Mouse (Mus musculus) urinary bladder, postnatal 4 days (tissue): ENCODE results near the gene Elavl3.

Experiments used
- DNase-seq, 2 experiments: peaks; one replicate each; pipeline ENCODE4 v3.0.0; 2021 to 2022; ENCODE audit warnings: low spot score in 2 of 2

The Elavl3 gene

GRCm38 (mm10) chr9:22058011-22058424, 6.2 kb upstream of the Elavl3 start:
- no peak for DNase-seq

DNA sequence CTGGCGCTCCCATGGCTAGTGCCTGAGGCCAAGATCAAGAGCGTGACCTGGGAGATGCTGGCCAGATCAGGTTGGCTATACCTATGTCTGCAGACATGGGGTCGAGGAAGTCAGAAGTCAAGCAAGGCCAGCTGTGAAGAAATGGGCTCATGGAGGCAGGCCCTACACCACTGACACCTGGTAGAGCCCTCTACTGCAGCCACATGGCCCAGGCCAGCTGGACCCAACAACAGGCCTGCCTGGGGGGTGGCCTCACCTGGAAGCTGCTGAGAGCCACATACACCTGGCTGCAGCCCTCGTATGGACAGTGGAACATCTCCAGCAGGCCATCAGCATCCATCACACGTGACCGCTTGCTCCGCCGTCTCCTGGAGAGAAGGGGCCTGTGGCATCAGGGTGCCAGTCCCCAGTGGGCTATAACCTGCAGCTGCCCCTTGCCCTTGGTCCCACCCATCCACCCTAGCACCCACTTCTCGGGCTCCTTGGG, 5.3 kb upstream of the Elavl3 start:
- no peak for DNase-seq

DNA sequence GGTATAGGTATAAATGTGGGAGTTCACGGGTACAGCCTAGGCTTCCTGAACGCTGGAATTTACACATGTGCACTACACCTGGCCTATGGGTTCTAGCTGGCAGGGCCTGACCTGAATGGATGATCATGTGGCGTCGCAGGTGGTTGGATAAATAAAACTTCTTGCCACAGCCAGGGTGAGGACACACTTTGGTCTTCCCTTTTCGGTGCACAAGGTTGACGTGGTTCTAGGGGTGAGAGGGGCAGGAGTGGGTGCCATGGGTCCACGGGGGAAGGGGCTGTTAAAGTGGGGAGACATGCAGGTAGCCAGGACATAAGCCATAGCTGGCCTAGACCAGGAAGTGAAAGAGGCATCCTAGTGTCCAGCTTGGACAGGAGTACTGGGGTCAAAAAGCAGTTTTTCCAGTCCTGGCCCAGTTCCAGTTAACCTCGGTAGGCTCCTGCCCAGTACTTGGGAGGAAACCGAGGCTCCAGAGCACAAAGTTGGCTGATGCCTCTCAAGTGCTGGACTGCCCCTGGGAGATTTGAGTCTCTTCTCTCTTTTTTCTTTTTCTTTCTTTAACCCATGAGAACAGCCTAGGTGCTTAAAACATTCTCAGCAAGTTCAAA, 4.6 kb upstream of the Elavl3 start:
- no peak for DNase-seq

- no peak for DNase-seq
These were observed 3.9 kb upstream of the Elavl3 start for GRCm38 (mm10) chr9:22055713-22056112.

- peak in 1 of 2 experiments; percentile 53 for DNase-seq
These were observed 2.7 kb upstream of the Elavl3 start for GRCm38 (mm10) chr9:22054411-22055076.

DNA sequence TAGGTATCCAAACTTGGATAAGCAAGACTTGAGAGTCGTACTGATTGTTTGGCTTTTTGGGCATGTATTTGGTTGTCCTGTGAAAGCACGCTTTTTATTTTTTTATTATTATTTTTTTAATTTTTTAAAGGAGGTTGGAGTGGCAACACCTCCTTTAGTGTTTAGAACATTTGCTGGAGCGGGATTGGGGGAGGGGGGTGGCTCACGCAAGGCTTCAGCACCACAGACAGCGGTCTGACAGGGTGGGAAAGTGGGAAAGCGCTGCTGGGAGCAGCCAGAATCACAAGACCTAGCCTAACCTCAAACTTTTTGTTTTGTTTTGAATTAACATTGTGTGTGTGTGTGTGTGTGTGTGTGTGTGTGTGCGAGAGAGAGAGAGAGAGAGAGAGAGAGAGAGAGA, 1.8 kb upstream of the Elavl3 start:
- no peak for DNase-seq

GRCm38 (mm10) chr9:22051161-22051957, 464 bp downstream of the Elavl3 start:
- DNase-seq, result no peak

DNA sequence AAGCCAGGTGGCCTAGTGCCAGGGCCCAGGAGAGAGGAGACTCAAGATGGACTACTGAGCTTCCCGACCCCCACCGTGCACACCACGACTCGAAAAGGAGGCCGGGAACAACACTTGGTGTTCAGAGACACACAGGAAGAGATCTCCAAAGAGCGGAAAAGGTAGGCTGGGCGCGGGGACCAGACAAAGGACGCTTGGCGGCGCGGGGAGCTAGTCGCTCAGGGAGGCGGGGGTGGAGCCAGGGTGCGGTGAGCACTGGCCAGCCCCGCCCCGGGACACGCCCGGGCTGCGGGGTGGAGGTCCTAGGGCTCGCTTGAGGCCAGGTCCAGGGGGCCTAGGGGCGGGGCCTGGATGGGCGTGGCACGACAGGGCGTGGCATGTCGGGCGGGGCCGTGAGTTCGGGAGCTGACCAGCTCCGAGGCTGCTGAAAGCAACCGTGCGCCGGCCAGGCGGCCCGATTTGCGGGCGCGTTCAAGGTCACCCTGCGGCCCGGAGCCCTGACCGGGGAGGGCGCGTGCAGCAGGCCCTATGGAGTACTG, 1.4 kb downstream of the Elavl3 start:
- peak; percentile 43 to 71 for DNase-seq

DNA sequence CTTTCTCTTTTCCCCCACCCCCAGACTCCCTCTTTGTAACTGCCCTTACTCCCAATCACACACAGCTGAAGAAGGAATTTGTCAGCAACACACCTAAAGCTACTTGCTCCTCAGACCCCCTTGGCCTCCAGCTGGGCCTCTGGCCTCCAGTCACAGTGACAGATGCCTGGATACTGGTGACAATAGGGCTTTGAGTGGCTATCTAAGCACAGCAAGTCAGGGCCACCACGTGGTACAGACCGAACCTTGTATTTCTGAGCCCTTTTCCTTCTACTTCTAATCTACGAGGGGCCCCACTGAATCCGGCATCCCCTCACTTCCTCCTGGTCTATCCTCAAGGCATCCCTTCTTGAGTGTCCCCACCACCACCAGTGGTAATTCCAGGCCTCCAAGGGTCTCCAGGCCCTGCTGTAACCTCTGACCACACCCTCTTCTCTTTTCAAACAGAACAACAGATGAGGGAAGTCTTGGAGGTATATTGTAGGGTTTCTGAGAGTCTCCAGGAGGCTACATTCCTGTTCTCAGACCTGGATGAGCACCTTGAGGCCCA, 2.0 kb downstream of the Elavl3 start:
- DNase-seq, result no peak

- DNase-seq, result no peak
These were observed 2.5 kb downstream of the Elavl3 start for GRCm38 (mm10) chr9:22049315-22049714.

DNA sequence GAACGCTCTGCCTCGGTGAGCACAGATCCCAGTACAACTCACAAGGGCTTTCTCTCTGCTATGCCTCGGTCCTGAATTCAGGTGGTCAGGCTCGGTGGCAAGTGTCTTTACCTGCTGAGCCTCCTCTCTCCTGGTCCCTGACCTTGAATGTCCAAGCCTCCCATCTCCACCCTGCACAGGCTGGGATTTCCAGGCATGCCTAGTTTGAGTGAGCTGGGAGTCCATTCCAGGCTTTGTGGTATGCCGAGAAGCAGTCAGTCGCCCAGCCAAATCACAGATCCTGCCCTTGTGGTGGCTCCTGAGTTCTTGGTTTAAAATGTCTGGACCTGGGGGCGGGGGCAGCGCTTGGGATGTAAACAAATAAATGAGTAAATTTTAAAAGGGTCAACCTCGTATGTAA, 4.5 kb downstream of the Elavl3 start:
- no peak for DNase-seq

DNA sequence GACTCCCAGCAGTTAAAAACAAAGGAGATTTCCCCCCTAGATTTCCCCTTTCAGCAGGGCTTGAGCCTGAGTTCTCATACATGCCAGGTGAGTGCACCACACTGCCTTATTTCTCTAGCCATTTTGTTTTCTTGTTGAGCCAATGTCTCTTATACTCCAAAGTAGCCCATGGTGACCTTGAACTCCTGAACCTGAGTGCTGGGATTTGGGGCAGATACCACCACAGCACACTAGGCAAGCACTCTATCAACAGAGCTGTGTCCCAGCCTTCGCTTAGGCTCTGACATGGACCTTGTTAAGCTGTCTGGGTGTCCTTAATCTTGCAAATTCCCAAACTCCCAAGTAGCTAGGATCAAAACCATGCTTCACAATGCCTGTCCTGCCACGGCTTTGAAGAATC, 10.0 kb downstream of the Elavl3 start:
- no peak for DNase-seq

GRCm38 (mm10) chr9:22037826-22038225, 14.0 kb downstream of the Elavl3 start:
- no peak for DNase-seq

DNA sequence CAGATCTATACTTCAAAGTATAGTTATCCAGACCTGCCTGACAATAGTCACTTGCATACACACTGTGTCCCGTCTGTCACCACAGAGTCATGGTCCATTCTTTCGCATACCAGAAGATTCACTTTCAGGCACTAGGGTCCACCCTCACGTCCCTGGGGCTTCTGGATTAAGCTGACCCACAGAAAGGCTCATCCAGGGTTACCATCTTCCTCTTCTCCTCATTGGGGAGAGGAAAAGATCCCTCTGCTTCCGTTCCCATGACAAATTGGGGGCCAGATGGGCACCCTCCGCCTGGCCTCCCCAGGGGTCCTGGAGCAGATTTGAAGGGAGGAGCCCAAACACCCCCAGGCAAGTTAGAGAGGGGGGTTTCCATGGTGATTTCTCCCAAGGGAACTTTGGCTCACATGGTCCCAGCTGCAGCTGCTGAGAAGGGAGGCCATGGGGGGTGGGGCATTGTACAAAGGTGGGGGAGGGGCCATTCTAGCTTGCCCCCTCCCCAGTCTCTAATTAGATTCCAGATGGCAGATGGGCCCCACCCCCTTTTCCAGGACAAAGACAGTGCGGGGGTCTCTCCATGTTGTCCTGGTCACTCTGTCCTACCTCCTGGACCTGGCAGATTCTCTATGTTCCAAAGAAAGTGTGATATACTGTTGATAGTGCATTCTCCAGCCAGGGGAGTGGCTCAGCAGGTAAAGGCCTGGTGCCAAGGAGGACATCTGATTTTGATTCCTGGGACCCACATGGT, 16.4 kb downstream of the Elavl3 start:
- no peak for DNase-seq

- no peak for DNase-seq
These were observed 21.4 kb downstream of the Elavl3 start for GRCm38 (mm10) chr9:22030386-22030785.

DNA sequence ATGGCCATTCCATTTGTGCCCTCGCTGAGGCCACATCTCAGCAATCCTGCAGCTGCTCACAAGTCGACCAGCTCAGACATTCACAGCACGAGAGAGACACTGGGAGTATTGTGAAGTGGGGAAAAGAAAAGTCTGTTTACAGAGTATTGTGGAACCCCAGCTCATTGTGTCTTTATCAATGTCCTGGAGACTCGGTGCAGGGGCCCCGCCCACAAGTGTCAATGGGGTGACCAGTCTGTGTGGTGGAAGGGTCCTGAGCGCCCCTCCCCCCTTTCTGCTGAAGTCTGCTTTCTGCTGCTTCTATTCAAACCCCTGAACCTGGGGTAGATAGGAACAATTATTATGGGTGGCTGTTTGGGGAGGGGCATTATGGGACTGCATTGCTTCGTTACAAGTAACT, 23.4 kb downstream of the Elavl3 start:
- DNase-seq, result no peak

GRCm38 (mm10) chr9:22024592-22024991, 27.2 kb downstream of the Elavl3 start:
- DNase-seq, result no peak

DNA sequence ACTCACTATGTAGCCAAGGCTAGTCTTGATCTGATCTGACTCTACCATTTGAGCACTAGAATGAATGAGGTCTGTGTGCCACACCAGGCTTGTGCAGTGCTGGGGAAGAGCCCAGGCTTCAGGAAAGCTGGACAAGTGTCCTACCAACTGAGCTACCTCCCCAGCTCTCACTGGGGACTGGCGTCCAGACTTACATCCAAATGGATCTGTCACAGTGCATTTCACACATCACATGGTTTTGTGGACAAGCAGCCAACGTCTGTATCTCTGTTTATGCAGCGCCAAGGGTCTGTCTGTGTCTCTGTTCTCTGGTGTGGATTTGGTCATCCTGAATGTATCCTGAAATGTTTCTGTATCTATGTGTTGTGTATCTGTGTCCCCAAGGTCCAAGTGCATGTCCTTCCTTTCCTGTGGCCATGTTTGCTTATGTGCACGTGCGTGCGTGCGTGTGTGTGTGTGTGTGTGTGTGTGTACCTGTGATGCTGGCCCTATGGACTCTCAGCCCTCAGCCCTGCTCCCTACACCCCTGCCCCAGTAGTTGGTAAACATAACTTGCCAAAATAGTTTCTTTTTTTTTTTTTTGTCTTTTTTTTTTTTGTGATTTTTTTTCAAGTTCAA, 34.5 kb downstream of the Elavl3 start:
- no peak for DNase-seq

GRCm38 (mm10) chr9:22016245-22016644, 35.6 kb downstream of the Elavl3 start:
- DNase-seq, result no peak

DNA sequence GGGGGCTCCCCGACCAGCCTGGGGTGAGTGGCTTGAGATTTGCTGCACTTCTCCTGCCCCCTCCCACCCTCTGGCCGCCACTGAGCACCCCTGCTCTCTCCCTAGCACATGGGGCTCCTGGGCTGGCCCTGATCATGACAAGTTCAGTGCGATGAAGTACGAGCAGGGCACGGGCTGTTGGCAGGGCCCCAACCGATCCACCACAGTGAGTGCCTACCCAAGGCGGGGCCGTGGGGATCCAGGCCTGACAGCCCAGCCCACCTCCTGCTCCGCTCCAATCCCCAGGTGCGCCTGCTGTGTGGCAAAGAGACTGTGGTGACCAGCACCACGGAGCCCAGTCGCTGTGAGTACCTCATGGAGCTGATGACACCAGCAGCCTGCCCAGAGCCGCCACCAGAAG, 39.1 kb downstream of the Elavl3 start:
- no peak for DNase-seq

GRCm38 (mm10) chr9:22011055-22011454, 40.8 kb downstream of the Elavl3 start:
- no peak for DNase-seq
